In the genomic region with DNA sequence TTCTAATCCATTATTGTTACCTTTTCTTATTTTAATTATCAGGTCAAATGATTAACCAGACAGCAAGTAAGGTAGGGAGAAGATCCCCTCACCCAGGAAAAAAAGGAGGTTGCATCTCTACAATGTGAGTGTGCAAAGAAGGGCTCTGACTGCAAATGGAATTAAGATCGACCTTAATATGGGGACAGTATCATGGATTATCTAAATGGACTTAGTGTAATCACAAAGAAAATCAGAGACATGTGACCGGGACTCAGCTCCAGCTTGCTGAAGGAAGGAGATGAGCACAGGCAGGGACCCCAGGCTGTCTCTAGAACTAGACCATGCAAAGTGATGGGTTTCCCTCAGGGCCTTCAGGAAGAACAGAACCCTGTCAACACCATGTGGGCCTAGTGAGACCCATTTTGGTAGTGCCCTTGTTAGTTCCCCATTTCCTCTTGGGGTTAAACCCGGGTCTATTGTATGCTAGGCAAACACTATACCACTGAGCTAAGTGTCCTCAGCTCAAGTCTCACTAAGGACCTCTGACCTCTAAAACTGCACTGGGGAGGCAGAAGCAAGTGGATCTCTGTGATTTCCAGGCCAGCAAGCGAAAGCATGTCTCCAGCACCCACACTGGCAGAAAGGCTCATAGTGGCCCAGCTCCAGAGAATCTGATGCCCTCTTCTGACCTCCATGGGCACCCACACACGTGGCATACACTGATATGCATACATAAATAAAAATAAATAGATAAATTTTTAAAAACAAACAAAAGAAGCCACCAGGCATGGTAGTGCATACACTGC, we compare ENCODE assay signal across 1 mouse cellular context.
TF ChIP-seq lines count a peak whose summit lies in the region.

No protein-coding gene starts in this region.

TF ChIP-seq in CH12.LX, 34 proteins besides CTCF, POLR2A, EP300 and RAD21:
- no peak for TF ChIP-seq MAFK (IDR thresholded peaks at IDR 0.05; ENCODE audit: insufficient replicate concordance, low read length)
- no peak for TF ChIP-seq HCFC1 (IDR thresholded peaks at IDR 0.05; ENCODE audit: low read depth, low read length)
- TF ChIP-seq ZMIZ1 (IDR thresholded peaks at IDR 0.05; ENCODE audit: low read depth, low read length) = no peak
- no peak for TF ChIP-seq ELF1 (IDR thresholded peaks at IDR 0.05; ENCODE audit: low read depth, low read length)
- TF ChIP-seq SMC3 (IDR thresholded peaks at IDR 0.05; ENCODE audit: low read depth, low read length) = no peak
- no peak for TF ChIP-seq ETS1 (conservative IDR thresholded peaks at IDR 0.05; ENCODE audit: low read depth, low read length)
- TF ChIP-seq E2F4 (IDR thresholded peaks at IDR 0.05; ENCODE audit: insufficient replicate concordance, low read depth, low read length) = no peak
- no peak for TF ChIP-seq ZNF384 (IDR thresholded peaks at IDR 0.05; ENCODE audit: low read depth, low read length)
- TF ChIP-seq ZC3H11A (IDR thresholded peaks at IDR 0.05; ENCODE audit: low read depth, low read length) = no peak
- no peak for TF ChIP-seq NELFE (IDR thresholded peaks at IDR 0.05; ENCODE audit: low read depth, low read length)
- no peak for TF ChIP-seq BHLHE40 (IDR thresholded peaks at IDR 0.05; ENCODE audit: low read depth, low read length)
- TF ChIP-seq MYC (IDR thresholded peaks at IDR 0.05; ENCODE audit: low read depth, low read length) = no peak
- TF ChIP-seq MEF2A (IDR thresholded peaks at IDR 0.05; ENCODE audit: borderline replicate concordance, low read depth, low read length) = no peak
- TF ChIP-seq GABPA (IDR thresholded peaks at IDR 0.05; ENCODE audit: insufficient replicate concordance, low read depth, low read length) = no peak
- TF ChIP-seq CHD2 (IDR thresholded peaks at IDR 0.05; ENCODE audit: low read length) = no peak
- no peak for TF ChIP-seq POLR2AphosphoS2 (IDR thresholded peaks at IDR 0.05; ENCODE audit: low read depth, low read length)
- no peak for TF ChIP-seq MAZ (IDR thresholded peaks at IDR 0.05; ENCODE audit: low read depth, low read length)
